Mouse (Mus musculus): ENCODE results near the gene Igsf9b. TPM values are rescaled to one million over a fixed set of nuclear protein-coding genes. Genes with fewer than 3 reads are reported as not detected.

Gene Igsf9b
- total RNA-seq (2021), result 1 to 10 TPM; 8.8 to 9.3 TPM

GRCm38 (mm10) chr9:27298411-27299285, at the start of gene Igsf9b:
TSS of gene Igsf9b (plus strand) at chr9:27299204.
- DNase-seq, result peak; percentile 93 to 96
- intact Hi-C loops (cut with DNase I), result loop anchor here (5.0 kb wide), 1 partner anchor 191 kb away; no protein-coding TSS in a partner anchor

- intact Hi-C loops (cut with DNase I), result no loop called here
- DNase-seq, result no peak
Observed at GRCm38 (mm10) chr9:27252034-27252714, 46.8 kb upstream of the Igsf9b start.

GRCm38 (mm10) chr9:27256454-27256853, 42.5 kb upstream of the Igsf9b start:
- DNase-seq, result peak; percentile 42 to 67
- intact Hi-C loops (cut with DNase I), result no loop called here

GRCm38 (mm10) chr9:27260378-27260947, 38.5 kb upstream of the Igsf9b start:
- no peak for DNase-seq
- intact Hi-C loops (cut with DNase I), result no loop called here

GRCm38 (mm10) chr9:27261905-27262304, 37.1 kb upstream of the Igsf9b start:
- no peak for DNase-seq
- intact Hi-C loops (cut with DNase I), result no loop called here

GRCm38 (mm10) chr9:27265009-27265408, 34.0 kb upstream of the Igsf9b start:
- intact Hi-C loops (cut with DNase I), result no loop called here
- no peak for DNase-seq

GRCm38 (mm10) chr9:27267878-27268277, 31.1 kb upstream of the Igsf9b start:
- no peak for DNase-seq
- intact Hi-C loops (cut with DNase I), result no loop called here

- intact Hi-C loops (cut with DNase I), result no loop called here
- no peak for DNase-seq
Observed at GRCm38 (mm10) chr9:27268493-27268892, 30.5 kb upstream of the Igsf9b start.

- intact Hi-C loops (cut with DNase I), result no loop called here
- DNase-seq, result no peak
Observed at GRCm38 (mm10) chr9:27269322-27269721, 29.7 kb upstream of the Igsf9b start.

GRCm38 (mm10) chr9:27269904-27270303, 29.1 kb upstream of the Igsf9b start:
- intact Hi-C loops (cut with DNase I), result no loop called here
- DNase-seq, result no peak

GRCm38 (mm10) chr9:27271899-27272298, 27.1 kb upstream of the Igsf9b start:
- DNase-seq, result no peak
- intact Hi-C loops (cut with DNase I), result no loop called here

GRCm38 (mm10) chr9:27272858-27273257, 26.1 kb upstream of the Igsf9b start:
- no peak for DNase-seq
- intact Hi-C loops (cut with DNase I), result no loop called here

GRCm38 (mm10) chr9:27276282-27276839, 22.6 kb upstream of the Igsf9b start:
- DNase-seq, result no peak
- intact Hi-C loops (cut with DNase I), result no loop called here

GRCm38 (mm10) chr9:27277401-27278087, 21.5 kb upstream of the Igsf9b start:
- intact Hi-C loops (cut with DNase I), result no loop called here
- no peak for DNase-seq

- intact Hi-C loops (cut with DNase I), result no loop called here
Observed at GRCm38 (mm10) chr9:27279041-27279440, 20.0 kb upstream of the Igsf9b start.

GRCm38 (mm10) chr9:27280976-27281375, 18.0 kb upstream of the Igsf9b start:
- peak in 1 of 2 experiments; percentile 23 for DNase-seq
- intact Hi-C loops (cut with DNase I), result no loop called here

More at GRCm38 (mm10) chr9:27279041-27279440, 20.0 kb upstream of the Igsf9b start:
- no peak for DNase-seq

GRCm38 (mm10) chr9:27285719-27286249, 13.2 kb upstream of the Igsf9b start:
- intact Hi-C loops (cut with DNase I), result loop anchor here (5.0 kb wide), 3 partner anchors 93 to 208 kb away; no protein-coding TSS in a partner anchor
- no peak for DNase-seq

- no peak for DNase-seq
- intact Hi-C loops (cut with DNase I), result loop anchor here (5.0 kb wide), 3 partner anchors 94 to 209 kb away; no protein-coding TSS in a partner anchor
Observed at GRCm38 (mm10) chr9:27286296-27286695, 12.7 kb upstream of the Igsf9b start.

GRCm38 (mm10) chr9:27286859-27287258, 12.1 kb upstream of the Igsf9b start:
- no peak for DNase-seq
- intact Hi-C loops (cut with DNase I), result loop anchor here (5.0 kb wide), 3 partner anchors 95 to 210 kb away; no protein-coding TSS in a partner anchor

- intact Hi-C loops (cut with DNase I), result loop anchor here (5.0 kb wide), 3 partner anchors 95 to 210 kb away; no protein-coding TSS in a partner anchor
- DNase-seq, result peak in 1 of 2 experiments; percentile 59
Observed at GRCm38 (mm10) chr9:27287419-27287818, 11.6 kb upstream of the Igsf9b start.

All from heart, postnatal 10 days (tissue).